Mouse (Mus musculus) forebrain, postnatal 0 days (tissue): Measurements from ENCODE around the gene Orai2. TPM values are rescaled to one million over a fixed set of nuclear protein-coding genes. Genes with fewer than 3 reads are reported as not detected.
"Not testable (repeated sequence)": the region's sequence is repeated elsewhere in the genome, so short reads cannot be mapped to it uniquely, and the experiment has no call there.

ENCODE experiments used
- ATAC-seq: fragments of 200-750 bp; cut with Nextera tagmentation; 2 replicates; pipeline ENCODE4 v1.8.0; 2017; ENCODE audit warnings: mild to moderate bottlenecking, moderate library complexity
- DNase-seq: peaks from one replicate; pipeline ENCODE4 v3.0.0-alpha.2; 2015
- H3K27ac ChIP-seq: fragments of 300-500 bp; sonication (generic); 2 replicates; pipeline ENCODE4 v1.5.1; 2014; ENCODE audit warnings: low read depth, mild to moderate bottlenecking, antibody characterized with exemption, low read length, moderate library complexity, mixed read lengths
- H3K27me3 ChIP-seq: fragments of 300-500 bp; sonication (generic); 2 replicates; pipeline ENCODE4 v1.6.1; 2014; ENCODE audit warnings: mild to moderate bottlenecking, low read length, mixed read lengths; ENCODE audit not compliant: insufficient read depth
- H3K36me3 ChIP-seq: fragments of 300-500 bp; sonication (generic); 2 replicates; pipeline ENCODE4 v1.6.1; 2014; ENCODE audit warnings: mild to moderate bottlenecking, moderate library complexity; ENCODE audit not compliant: insufficient read depth
- H3K4me1 ChIP-seq: fragments of 300-500 bp; sonication (generic); 2 replicates; pipeline ENCODE4 v1.6.1; 2014; ENCODE audit warnings: antibody characterized with exemption; ENCODE audit not compliant: insufficient read depth
- H3K4me2 ChIP-seq: fragments of 300-500 bp; sonication (generic); 2 replicates; pipeline ENCODE4 v1.6.1; 2014; ENCODE audit warnings: low read depth, mild to moderate bottlenecking, moderate library complexity
- H3K4me3 ChIP-seq: fragments of 300-500 bp; sonication (generic); 2 replicates; pipeline ENCODE4 v1.5.1; 2014; ENCODE audit warnings: low read depth, low read length, mixed read lengths
- H3K9ac ChIP-seq: fragments of 300-500 bp; sonication (generic); 2 replicates; pipeline ENCODE4 v1.6.1; 2014; ENCODE audit warnings: mild to moderate bottlenecking
- H3K9me3 ChIP-seq: fragments of 300-500 bp; sonication (generic); 2 replicates; pipeline ENCODE4 v1.6.1; 2016; ENCODE audit warnings: low read length
- CTCF ChIP-seq: sonication (generic); IDR thresholded peaks from 2 replicates; pipeline ENCODE4 v1.5.1; 2016; ENCODE audit warnings: antibody characterized with exemption, control low read depth, low read depth
- WGBS: fragments of 180-500 bp; shearing (Covaris S2); extraction: QIAGEN DNeasy Blood & Tissue Kit; methylation state at CpG from one replicate; pipeline ENCODE4 v1.1.7; 2014; 5-methylcytosine and 5-hydroxymethylcytosine counted together
- polyA plus RNA-seq: library from polyadenylated mRNA; unstranded; fragments of >200 nt; fragmentation: Nextera tagmentation; extraction: Ambion mirVana; gene quantifications from 2 replicates; pipeline ENCODE4 v1.2.1, GENCODE M21; 2015
- total RNA-seq: library from RNA; depleted of rRNA; stranded (reverse); fragments of >200 nt; gene quantifications from 2 replicates; pipeline ENCODE4 v1.2.3, GENCODE M21; 2014

The Orai2 gene
- total and polyA plus RNA-seq, 2 experiments from 2014 or later = 64.0 to 105 TPM

GRCm38 (mm10) chr5:136212716-136213115 lies 42.2 kb upstream of the Orai2 start:
- Histone ChIP-seq H3K27me3 (no peaks in the 10 kb centered on the region), H3K9ac (no peak overlapping the region), H3K4me1 (no peaks in the 10 kb centered on the region), H3K9me3 (no peaks in the 10 kb centered on the region), H3K4me3 (no peak overlapping the region), H3K36me3 (0 out of 2 replicates have a peak, but pooled peaks cover under 1% of the 10 kb centered on the region), H3K27ac (no peak overlapping the region), H3K4me2 (no peak overlapping the region)
- WGBS = 92% methylated on average over 11 of the region's 11 CpGs
- DNase-seq (no peak), ATAC-seq (no peak)
- no peak for TF ChIP-seq CTCF

- DNase-seq, H3K27me3 ChIP-seq, H3K4me2 ChIP-seq, H3K4me1 ChIP-seq, H3K27ac ChIP-seq, H3K9me3 ChIP-seq, H3K9ac ChIP-seq, H3K4me3 ChIP-seq, ATAC-seq, H3K36me3 ChIP-seq: not testable (repeated sequence)
- 91% methylated on average over 14 of the region's 14 CpGs for WGBS
Measured at GRCm38 (mm10) chr5:136211341-136212102, 41.0 kb upstream of the Orai2 start.

GRCm38 (mm10) chr5:136210549-136210948 lies 40.0 kb upstream of the Orai2 start:
- TF ChIP-seq CTCF = no peak

GRCm38 (mm10) chr5:136201832-136202231 lies 31.3 kb upstream of the Orai2 start:
- Histone ChIP-seq H3K9me3 (no peaks in the 10 kb centered on the region), H3K27ac (no peak overlapping the region), H3K4me1 (peaks cover 10% of the 10 kb centered on the region), H3K9ac (no peak overlapping the region), H3K36me3 (0 out of 2 replicates have a peak, but pooled peaks cover 3% of the 10 kb centered on the region), H3K4me3 (no peak overlapping the region), H3K27me3 (no peaks in the 10 kb centered on the region), H3K4me2 (no peak overlapping the region)
- 28% methylated on average over 7 of the region's 7 CpGs for WGBS
- TF ChIP-seq CTCF = peak; percentile 97
- peak; percentile 62 for ATAC-seq
- DNase-seq = peak; percentile 90

More at GRCm38 (mm10) chr5:136210549-136210948, 40.0 kb upstream of the Orai2 start:
- Histone ChIP-seq H3K9ac (no peak overlapping the region), H3K27ac (no peak overlapping the region), H3K4me1 (no peaks in the 10 kb centered on the region), H3K36me3 (no peaks in the 10 kb centered on the region), H3K27me3 (no peaks in the 10 kb centered on the region), H3K9me3 (no peaks in the 10 kb centered on the region), H3K4me2 (no peak overlapping the region), H3K4me3 (no peak overlapping the region)
- 77% methylated on average over 5 of the region's 5 CpGs for WGBS
- ATAC-seq (no peak), DNase-seq (no peak)

GRCm38 (mm10) chr5:136199526-136199925 lies 29.0 kb upstream of the Orai2 start:
- peak overlapping the region; percentile 94 for H3K4me3 ChIP-seq
- ATAC-seq (no peak), DNase-seq (no peak)
- H3K27me3 ChIP-seq = no peaks in the 10 kb centered on the region
- no peak overlapping the region for H3K27ac ChIP-seq
- H3K4me1 ChIP-seq = peaks cover 10% of the 10 kb centered on the region
- H3K4me2 ChIP-seq = peak overlapping the region; percentile 89
- H3K36me3 ChIP-seq = peaks cover 18% of the 10 kb centered on the region
- 22% methylated on average over 11 of the region's 11 CpGs for WGBS
- peak overlapping the region; percentile 75; the same call in 1 of the 2 replicates for H3K9ac ChIP-seq
- H3K9me3 ChIP-seq = no peaks in the 10 kb centered on the region
- TF ChIP-seq CTCF = 0 out of 2 replicates have a peak, but pooled peaks have one; percentile 29

- Histone ChIP-seq H3K9me3 (no peaks in the 10 kb centered on the region), H3K9ac (peak within 1 kb of the TSS; percentile 75), H3K36me3 (peaks cover 26% of the 10 kb centered on the region), H3K27me3 (no peaks in the 10 kb centered on the region), H3K4me1 (peaks cover 10% of the 10 kb centered on the region), H3K27ac (peak within 1 kb of the TSS; percentile 81), H3K4me2 (peak within 1 kb of the TSS; percentile 89), H3K4me3 (peak within 1 kb of the TSS; percentile 94)
- peak; percentile 90 for ATAC-seq
- DNase-seq = peak; percentile 99
- TF ChIP-seq CTCF = no peak; the same call in 1 of the 2 replicates
- WGBS = under 1% methylated on average over 62 of the region's 62 CpGs
Measured at GRCm38 (mm10) chr5:136198474-136199391, 28.2 kb upstream of the Orai2 start, which contains the start of gene Prkrip1. Prkrip1 (minus strand) TSS chr5:136198963.

GRCm38 (mm10) chr5:136191870-136192269 lies 21.4 kb upstream of the Orai2 start:
- ATAC-seq = no peak
- H3K36me3 ChIP-seq = peaks cover 74% of the 10 kb centered on the region
- no peaks in the 10 kb centered on the region for H3K4me1 ChIP-seq
- H3K9me3 ChIP-seq = no peaks in the 10 kb centered on the region
- no peak overlapping the region for H3K4me3 ChIP-seq
- no peak; the same call in none of the 2 replicates for TF ChIP-seq CTCF
- WGBS = 85% methylated on average over 7 of the region's 7 CpGs
- no peak overlapping the region for H3K9ac ChIP-seq
- H3K4me2 ChIP-seq = no peak overlapping the region
- H3K27me3 ChIP-seq = no peaks in the 10 kb centered on the region
- H3K27ac ChIP-seq = no peak overlapping the region
- DNase-seq = no peak
